Mouse (Mus musculus) heart, embryonic 10.5 days (tissue): Measurements from ENCODE around the gene Fpr1. TPM values are rescaled to one million over a fixed set of nuclear protein-coding genes. Genes with fewer than 3 reads are reported as not detected.

ENCODE experiments used
- DNase-seq: peaks from one replicate; pipeline ENCODE4 v3.0.0-alpha.2; 2017; ENCODE audit warnings: low spot score
- H3K27ac ChIP-seq: fragments of 300-500 bp; sonication (generic); 2 replicates; pipeline ENCODE4 v1.5.1; 2016; ENCODE audit warnings: mild to moderate bottlenecking
- H3K27me3 ChIP-seq: fragments of 300-500 bp; sonication (generic); 2 replicates; pipeline ENCODE4 v1.6.1; 2016; ENCODE audit warnings: mild to moderate bottlenecking; ENCODE audit not compliant: poor library complexity, insufficient read depth, severe bottlenecking
- H3K36me3 ChIP-seq: fragments of 300-500 bp; sonication (generic); 2 replicates; pipeline ENCODE4 v1.6.1; 2016; ENCODE audit warnings: mild to moderate bottlenecking, moderate library complexity
- H3K4me1 ChIP-seq: fragments of 300-500 bp; sonication (generic); 2 replicates; pipeline ENCODE4 v1.6.1; 2016; ENCODE audit warnings: mild to moderate bottlenecking
- H3K4me3 ChIP-seq: fragments of 300-500 bp; sonication (generic); 2 replicates; pipeline ENCODE4 v1.5.1; 2016; ENCODE audit warnings: mild to moderate bottlenecking, moderate library complexity
- H3K9me3 ChIP-seq: fragments of 300-500 bp; sonication (generic); 2 replicates; pipeline ENCODE4 v1.6.1; 2016; ENCODE audit warnings: mild to moderate bottlenecking, moderate library complexity
- WGBS: fragments of 180-500 bp; shearing (Covaris S2); methylation state at CpG from one replicate; pipeline ENCODE4 v1.1.7; 2016; 5-methylcytosine and 5-hydroxymethylcytosine counted together
- microRNA counts: library from miRNA; unstranded; fragments of <30 nt; microRNA quantifications from one replicate; lab custom pipeline; 2017
- microRNA-seq: library from miRNA; unstranded; fragments of <30 nt; microRNA quantifications from one replicate; pipeline ENCODE4, GENCODE M21; 2017
- polyA plus RNA-seq: library from polyadenylated mRNA; unstranded; fragments of >200 nt; fragmentation: Nextera tagmentation; extraction: Ambion mirVana; gene quantifications from 2 replicates; pipeline ENCODE4 v1.2.1, GENCODE M21; 2016

Gene Fpr1
- polyA plus RNA-seq, 1 experiment from 2014 or later: 0.10 TPM

GRCm38 (mm10) chr17:17827658-17828190 lies 56.0 kb downstream of the Fpr1 start:
- DNase-seq: peak; percentile 89
- Histone ChIP-seq H3K27me3 (no peaks in the 10 kb centered on the region), H3K9me3 (no peaks in the 10 kb centered on the region), H3K4me1 (peaks cover 37% of the 10 kb centered on the region), H3K27ac (peak overlapping the region; percentile 96), H3K36me3 (peaks cover 26% of the 10 kb centered on the region), H3K4me3 (peak overlapping the region; percentile 87)
- under 1% methylated on average over 13 of the region's 13 CpGs for WGBS

- WGBS: under 1% methylated on average over 39 of the region's 42 CpGs
- Histone ChIP-seq H3K9me3 (no peaks in the 10 kb centered on the region), H3K4me1 (peaks cover 36% of the 10 kb centered on the region), H3K36me3 (peaks cover 19% of the 10 kb centered on the region), H3K27me3 (no peaks in the 10 kb centered on the region), H3K4me3 (peak within 1 kb of the TSS; percentile 87), H3K27ac (peak within 1 kb of the TSS; percentile 96)
- peak; percentile 95 for DNase-seq
These were observed 56.7 kb downstream of the Fpr1 start, which contains the start of gene Spaca6 for GRCm38 (mm10) chr17:17826751-17827657. Gene Spaca6, plus strand, starts transcription at chr17:17827158.

MicroRNAs within 50 kb of the gene (microRNA counts, 519-probe panel; counts per million panel counts)
- microRNA mmu-let-7e (lab: Ali Mortazavi, UCI) (7,470 counts per million, percentile 82 among the panel's probes with 10 or more counts), microRNA mmu-miR-125a-3p (lab: Ali Mortazavi, UCI) (4,321 counts per million, percentile 24 among the panel's probes with 10 or more counts), microRNA mmu-miR-125a-5p (lab: Ali Mortazavi, UCI) (9,600 counts per million, percentile 96 among the panel's probes with 10 or more counts), microRNA mmu-miR-99b (lab: Ali Mortazavi, UCI) (6,983 counts per million, percentile 76 among the panel's probes with 10 or more counts)

Small RNAs within 50 kb of the gene (microRNA-seq; reads per million reads assigned to microRNA genes)
- not detected for gene Gm25927
- 4,312 reads per million, percentile 89 among the genes with 10 or more reads in this experiment for gene Mir125a
- gene Mir99b: 19,519 reads per million, percentile 97 among the genes with 10 or more reads in this experiment
- gene Mirlet7e: not detected

Other genes starting within 250 kb of the Fpr1 start
- gene Vmn2r90, start 180.2 kb downstream of the Fpr1 start, polyA plus RNA-seq: not detected in 2 replicates
- gene Spaca6, start 56.8 kb downstream of the Fpr1 start, polyA plus RNA-seq: 30.7 and 32.3 TPM in 2 replicates
- 0.68 and 1.1 TPM in 2 replicates for gene Has1, start 28.7 kb downstream of the Fpr1 start, polyA plus RNA-seq
- gene Fpr2, start 3.9 kb upstream of the Fpr1 start, polyA plus RNA-seq: not detected in 2 replicates
- gene Fpr3, start 3.9 kb upstream of the Fpr1 start, polyA plus RNA-seq: not detected in 2 replicates
- not detected in 2 replicates for gene Fpr-rs4, start 137.8 kb upstream of the Fpr1 start, polyA plus RNA-seq
- gene Vmn2r124, start 165.5 kb upstream of the Fpr1 start, polyA plus RNA-seq: not detected in 2 replicates
- gene Vmn2r91, start 201.1 kb upstream of the Fpr1 start, polyA plus RNA-seq: not detected in 2 replicates